Mouse (Mus musculus): ENCODE results near the gene Nucb1. TPM values are rescaled to one million over a fixed set of nuclear protein-coding genes. Genes with fewer than 3 reads are reported as not detected.
"Not testable (repeated sequence)": the region's sequence is repeated elsewhere in the genome, so short reads cannot be mapped to it uniquely, and the experiment has no call there.

Nucb1 gene
- polyA plus RNA-seq, 1 experiment from 2014 or later = 90.5 TPM

GRCm38 (mm10) chr7:45522957-45523676, 12.9 kb upstream of the Nucb1 start:
- no peak overlapping the region for H3K4me3 ChIP-seq (replicated peaks)
- no peak overlapping the region for H3K27ac ChIP-seq
- no peak for ATAC-seq (ENCODE audit: low FRiP score)
- no peak overlapping the region; the same call in 1 of the 2 replicates for H3K4me2 ChIP-seq
- no peaks in the 10 kb centered on the region for H3K27me3 ChIP-seq
- 0 out of 2 replicates have a peak overlapping the region, but pooled peaks have one; percentile 5 for H3K9ac ChIP-seq
- no peaks in the 10 kb centered on the region for H3K9me3 ChIP-seq
- H3K4me1 ChIP-seq = peaks cover 19% of the 10 kb centered on the region
- WGBS = 74% methylated on average over 18 of the region's 18 CpGs
- H3K36me3 ChIP-seq (replicated peaks) = 0 out of 2 replicates have a peak, but pooled peaks cover 4% of the 10 kb centered on the region

- H3K27me3 ChIP-seq = no peaks in the 10 kb centered on the region
- no peak overlapping the region for H3K27ac ChIP-seq
- 58% methylated on average over 16 of the region's 16 CpGs for WGBS
- H3K36me3 ChIP-seq (replicated peaks) = 0 out of 2 replicates have a peak, but pooled peaks cover 4% of the 10 kb centered on the region
- no peak; the same call in 1 of the 2 replicates for ATAC-seq (ENCODE audit: low FRiP score)
- H3K4me2 ChIP-seq = peak overlapping the region; percentile 54
- no peaks in the 10 kb centered on the region for H3K9me3 ChIP-seq
- peaks cover 19% of the 10 kb centered on the region for H3K4me1 ChIP-seq
- H3K9ac ChIP-seq = 0 out of 2 replicates have a peak overlapping the region, but pooled peaks have one; percentile 12
- H3K4me3 ChIP-seq (replicated peaks) = peak overlapping the region; percentile 55
These were observed 12.1 kb upstream of the Nucb1 start for GRCm38 (mm10) chr7:45522194-45522752.

GRCm38 (mm10) chr7:45521728-45522184, 11.6 kb upstream of the Nucb1 start:
- Histone ChIP-seq H3K9me3 (no peaks in the 10 kb centered on the region), H3K36me3 (replicated peaks) (0 out of 2 replicates have a peak, but pooled peaks cover 4% of the 10 kb centered on the region), H3K27me3 (no peaks in the 10 kb centered on the region), H3K4me2 (peak overlapping the region; percentile 54), H3K27ac (peak overlapping the region; percentile 83), H3K9ac (peak overlapping the region; percentile 57), H3K4me3 (replicated peaks) (peak overlapping the region; percentile 55), H3K4me1 (peaks cover 19% of the 10 kb centered on the region)
- peak; percentile 80 for ATAC-seq (ENCODE audit: low FRiP score)
- WGBS = under 1% methylated on average over 28 of the region's 28 CpGs

GRCm38 (mm10) chr7:45520605-45521004, 10.4 kb upstream of the Nucb1 start:
- no peak overlapping the region for H3K9ac ChIP-seq
- ATAC-seq (ENCODE audit: low FRiP score) = no peak

GRCm38 (mm10) chr7:45519345-45520120, 9.3 kb upstream of the Nucb1 start:
- H3K27me3 ChIP-seq = no peaks in the 10 kb centered on the region

More at GRCm38 (mm10) chr7:45520605-45521004, 10.4 kb upstream of the Nucb1 start:
- Histone ChIP-seq H3K9me3 (no peaks in the 10 kb centered on the region), H3K4me3 (replicated peaks) (no peak overlapping the region), H3K27ac (no peak overlapping the region), H3K36me3 (replicated peaks) (0 out of 2 replicates have a peak, but pooled peaks cover 4% of the 10 kb centered on the region), H3K27me3 (no peaks in the 10 kb centered on the region), H3K4me2 (no peak overlapping the region), H3K4me1 (peaks cover 19% of the 10 kb centered on the region)
- WGBS = 91% methylated on average over 7 of the region's 7 CpGs

GRCm38 (mm10) chr7:45518618-45519017, 8.4 kb upstream of the Nucb1 start:
- H3K9ac ChIP-seq = no peak overlapping the region
- no peak overlapping the region for H3K4me3 ChIP-seq (replicated peaks)
- WGBS = 90% methylated on average over 16 of the region's 16 CpGs
- H3K9me3 ChIP-seq = no peaks in the 10 kb centered on the region
- peaks cover 4% of the 10 kb centered on the region; the same call in 1 of the 2 replicates for H3K4me1 ChIP-seq
- no peak overlapping the region for H3K27ac ChIP-seq
- no peak overlapping the region for H3K4me2 ChIP-seq
- no peak for ATAC-seq (ENCODE audit: low FRiP score)
- 0 out of 2 replicates have a peak, but pooled peaks cover 1% of the 10 kb centered on the region for H3K36me3 ChIP-seq (replicated peaks)
- H3K27me3 ChIP-seq = no peaks in the 10 kb centered on the region

More at GRCm38 (mm10) chr7:45519345-45520120, 9.3 kb upstream of the Nucb1 start:
- ATAC-seq (ENCODE audit: low FRiP score) = no peak
- H3K4me3 ChIP-seq (replicated peaks) = no peak overlapping the region
- 81% methylated on average over 8 of the region's 8 CpGs for WGBS
- H3K9ac ChIP-seq = no peak overlapping the region
- peaks cover 8% of the 10 kb centered on the region; the same call in 1 of the 2 replicates for H3K4me1 ChIP-seq
- 0 out of 2 replicates have a peak, but pooled peaks cover 4% of the 10 kb centered on the region for H3K36me3 ChIP-seq (replicated peaks)
- no peak overlapping the region for H3K4me2 ChIP-seq
- H3K27ac ChIP-seq = no peak overlapping the region
- H3K9me3 ChIP-seq = no peaks in the 10 kb centered on the region

- not testable (repeated sequence) for H3K36me3 ChIP-seq (replicated peaks); H3K27me3 ChIP-seq; H3K4me1 ChIP-seq; H3K4me3 ChIP-seq (replicated peaks); ATAC-seq (ENCODE audit: low FRiP score); H3K9ac ChIP-seq; H3K9me3 ChIP-seq; H3K4me2 ChIP-seq; H3K27ac ChIP-seq
- WGBS = 69% methylated on average over 5 of the region's 5 CpGs
These were observed 6.6 kb upstream of the Nucb1 start for GRCm38 (mm10) chr7:45516846-45517245.

- Histone ChIP-seq H3K27me3 (no peaks in the 10 kb centered on the region), H3K36me3 (replicated peaks) (no peaks in the 10 kb centered on the region), H3K9ac (no peak overlapping the region), H3K4me3 (replicated peaks) (no peak overlapping the region), H3K27ac (no peak overlapping the region), H3K4me1 (no peaks in the 10 kb centered on the region), H3K4me2 (no peak overlapping the region), H3K9me3 (no peaks in the 10 kb centered on the region)
- 32% methylated on average over 16 of the region's 16 CpGs for WGBS
- ATAC-seq (ENCODE audit: low FRiP score) = no peak
These were observed 5.2 kb upstream of the Nucb1 start for GRCm38 (mm10) chr7:45515436-45515835.

GRCm38 (mm10) chr7:45514411-45514810, 4.2 kb upstream of the Nucb1 start:
- peaks cover 4% of the 10 kb centered on the region for H3K4me1 ChIP-seq
- no peak overlapping the region for H3K27ac ChIP-seq
- H3K36me3 ChIP-seq (replicated peaks) = no peaks in the 10 kb centered on the region
- H3K4me2 ChIP-seq = no peak overlapping the region
- H3K4me3 ChIP-seq (replicated peaks) = no peak overlapping the region
- H3K9me3 ChIP-seq = no peaks in the 10 kb centered on the region
- ATAC-seq (ENCODE audit: low FRiP score) = no peak
- no peaks in the 10 kb centered on the region for H3K27me3 ChIP-seq
- WGBS = 83% methylated on average over 7 of the region's 7 CpGs
- no peak overlapping the region for H3K9ac ChIP-seq

- Histone ChIP-seq H3K27me3 (no peaks in the 10 kb centered on the region), H3K4me2 (peak overlapping the region; percentile 62), H3K9me3 (no peaks in the 10 kb centered on the region), H3K9ac (peak overlapping the region; percentile 75), H3K4me3 (replicated peaks) (peak overlapping the region; percentile 69), H3K27ac (0 out of 2 replicates have a peak overlapping the region, but pooled peaks have one; percentile 88), H3K36me3 (replicated peaks) (peaks cover 12% of the 10 kb centered on the region), H3K4me1 (peaks cover 14% of the 10 kb centered on the region)
- WGBS = 45% methylated on average over 19 of the region's 19 CpGs
- no peak for ATAC-seq (ENCODE audit: low FRiP score)
These were observed 874 bp downstream of the Nucb1 start for GRCm38 (mm10) chr7:45509181-45509882.

GRCm38 (mm10) chr7:45508561-45508960, 1.6 kb downstream of the Nucb1 start:
- Histone ChIP-seq H3K4me1 (peaks cover 14% of the 10 kb centered on the region), H3K27ac (no peak overlapping the region), H3K9me3 (no peaks in the 10 kb centered on the region), H3K36me3 (replicated peaks) (peaks cover 12% of the 10 kb centered on the region), H3K4me2 (peak overlapping the region; percentile 62; the same call in 1 of the 2 replicates), H3K4me3 (replicated peaks) (no peak overlapping the region), H3K9ac (0 out of 2 replicates have a peak overlapping the region, but pooled peaks have one; percentile 75), H3K27me3 (no peaks in the 10 kb centered on the region)
- no peak for ATAC-seq (ENCODE audit: low FRiP score)
- WGBS = 88% methylated on average over 6 of the region's 6 CpGs

All from forebrain, embryonic 12.5 days (tissue).